Mouse (Mus musculus) hindbrain, embryonic 15.5 days (tissue): ENCODE results near the gene Klhdc8b. TPM values are rescaled to one million over a fixed set of nuclear protein-coding genes. Genes with fewer than 3 reads are reported as not detected.

Experiments
- ATAC-seq: fragments of 200-750 bp; cut with Nextera tagmentation; 2 replicates; pipeline ENCODE4 v1.8.0; 2017; ENCODE audit warnings: low read depth, moderate number of reproducible peaks, moderate TSS enrichment; ENCODE audit not compliant: low FRiP score
- H3K27ac ChIP-seq: fragments of 300-500 bp; sonication (generic); replicated peaks from 2 replicates; pipeline ENCODE4 v1.5.1; 2015; ENCODE audit warnings: mild to moderate bottlenecking, inconsistent platforms
- H3K27me3 ChIP-seq: fragments of 300-500 bp; sonication (generic); 2 replicates; pipeline ENCODE4 v1.6.1; 2015; ENCODE audit warnings: control low read depth, inconsistent platforms
- H3K36me3 ChIP-seq: fragments of 300-500 bp; sonication (generic); 2 replicates; pipeline ENCODE4 v1.6.1; 2015; ENCODE audit warnings: control low read depth, inconsistent platforms
- H3K4me1 ChIP-seq: fragments of 300-500 bp; sonication (generic); replicated peaks from 2 replicates; pipeline ENCODE4 v1.6.1; 2015; ENCODE audit warnings: control low read depth, inconsistent platforms
- H3K4me2 ChIP-seq: fragments of 300-500 bp; sonication (generic); 2 replicates; pipeline ENCODE4 v1.6.1; 2015; ENCODE audit warnings: moderate library complexity, mild to moderate bottlenecking, inconsistent platforms
- H3K4me3 ChIP-seq: fragments of 300-500 bp; sonication (generic); 2 replicates; pipeline ENCODE4 v1.5.1; 2015; ENCODE audit warnings: mild to moderate bottlenecking, inconsistent platforms
- H3K9ac ChIP-seq: fragments of 300-500 bp; sonication (generic); 2 replicates; pipeline ENCODE4 v1.6.1; 2015; ENCODE audit warnings: inconsistent platforms
- H3K9me3 ChIP-seq: fragments of 300-500 bp; sonication (generic); 2 replicates; pipeline ENCODE4 v1.6.1; 2016; ENCODE audit warnings: control low read depth, inconsistent platforms
- WGBS: fragments of 180-500 bp; shearing (Covaris S2); methylation state at CpG from one replicate; pipeline ENCODE4 v1.1.7; 2015; 5-methylcytosine and 5-hydroxymethylcytosine counted together
- polyA plus RNA-seq: library from polyadenylated mRNA; unstranded; fragments of >200 nt; fragmentation: Nextera tagmentation; extraction: Ambion mirVana; gene quantifications from 2 replicates; pipeline ENCODE4 v1.2.1, GENCODE M21; 2015

Gene Klhdc8b
- polyA plus RNA-seq, 1 experiment from 2014 or later, result 67.5 TPM

- H3K36me3 ChIP-seq, result peaks cover 7% of the 10 kb centered on the region
- H3K9ac ChIP-seq, result no peak overlapping the region
- H3K4me1 ChIP-seq, result peaks cover 15% of the 10 kb centered on the region
- H3K27me3 ChIP-seq, result no peaks in the 10 kb centered on the region
- 87% methylated on average over 3 of the region's 3 CpGs for WGBS
- H3K4me3 ChIP-seq, result no peak overlapping the region
- no peak for ATAC-seq
- H3K27ac ChIP-seq, result no peak overlapping the region
- no peaks in the 10 kb centered on the region for H3K9me3 ChIP-seq
- no peak overlapping the region for H3K4me2 ChIP-seq
These were observed 63.1 kb downstream of the Klhdc8b start for GRCm38 (mm10) chr9:108398324-108398723.

Other genes starting within 250 kb of the Klhdc8b start
- gene Dag1, start 197.6 kb downstream of the Klhdc8b start, polyA plus RNA-seq, result 73.8 and 86.0 TPM in 2 replicates
- gene Nicn1, start 171.2 kb downstream of the Klhdc8b start, polyA plus RNA-seq, result 130 and 134 TPM in 2 replicates
- 27.0 and 28.3 TPM in 2 replicates for gene Amt, start 164.7 kb downstream of the Klhdc8b start, polyA plus RNA-seq
- gene Rhoa, start 155.5 kb downstream of the Klhdc8b start, polyA plus RNA-seq, result 275 and 287 TPM in 2 replicates
- gene Tcta, start 155.4 kb downstream of the Klhdc8b start, polyA plus RNA-seq, result 52.7 and 53.0 TPM in 2 replicates
- gene Gpx1, start 122.7 kb downstream of the Klhdc8b start, polyA plus RNA-seq, result 444 and 458 TPM in 2 replicates
- gene Usp4, start 113.7 kb downstream of the Klhdc8b start, polyA plus RNA-seq, result 123 and 125 TPM in 2 replicates
- gene 1700102P08Rik, start 68.8 kb downstream of the Klhdc8b start, polyA plus RNA-seq, result 1.5 and 2.3 TPM in 2 replicates
- gene Ccdc36, start 33.1 kb downstream of the Klhdc8b start, polyA plus RNA-seq, result 1.6 and 2.5 TPM in 2 replicates
- gene BC048562, start 25.1 kb downstream of the Klhdc8b start, polyA plus RNA-seq, result not detected in 2 replicates
- gene Ccdc71, start 1.1 kb downstream of the Klhdc8b start, polyA plus RNA-seq, result 57.5 and 63.4 TPM in 2 replicates
- 24.1 and 25.1 TPM in 2 replicates for gene Lamb2, start 18.2 kb upstream of the Klhdc8b start, polyA plus RNA-seq
- 76.5 and 80.8 TPM in 2 replicates for gene Usp19, start 29.0 kb upstream of the Klhdc8b start, polyA plus RNA-seq
- 62.8 and 63.8 TPM in 2 replicates for gene Qars, start 46.1 kb upstream of the Klhdc8b start, polyA plus RNA-seq
- 118 and 127 TPM in 2 replicates for gene Qrich1, start 55.2 kb upstream of the Klhdc8b start, polyA plus RNA-seq
- 109 and 111 TPM in 2 replicates for gene Impdh2, start 98.7 kb upstream of the Klhdc8b start, polyA plus RNA-seq
- gene Ndufaf3, start 105.9 kb upstream of the Klhdc8b start, polyA plus RNA-seq, result 73.4 and 78.5 TPM in 2 replicates
- gene Dalrd3, start 108.3 kb upstream of the Klhdc8b start, polyA plus RNA-seq, result 304 and 323 TPM in 2 replicates
- 308 and 313 TPM in 2 replicates for gene Wdr6, start 117.2 kb upstream of the Klhdc8b start, polyA plus RNA-seq
- 34.9 and 35.1 TPM in 2 replicates for gene P4htm, start 136.1 kb upstream of the Klhdc8b start, polyA plus RNA-seq
- gene Arih2, start 187.8 kb upstream of the Klhdc8b start, polyA plus RNA-seq, result 43.0 and 48.1 TPM in 2 replicates
- gene Slc25a20, start 200.5 kb upstream of the Klhdc8b start, polyA plus RNA-seq, result 43.3 and 47.7 TPM in 2 replicates
- 62.4 and 65.9 TPM in 2 replicates for gene Prkar2a, start 227.7 kb upstream of the Klhdc8b start, polyA plus RNA-seq